Mouse (Mus musculus) liver, postnatal 0 days (tissue): ENCODE measurements around the gene Teddm3. TPM values are rescaled to one million over a fixed set of nuclear protein-coding genes. Genes with fewer than 3 reads are reported as not detected.
"Not testable (repeated sequence)": the region's sequence is repeated elsewhere in the genome, so short reads cannot be mapped to it uniquely, and the experiment has no call there.

Experiments
- ATAC-seq: fragments of 200-750 bp; cut with Nextera tagmentation; 2 replicates; pipeline ENCODE4 v1.8.0; 2017; ENCODE audit warnings: mild to moderate bottlenecking, moderate library complexity
- DNase-seq: peaks from one replicate; pipeline ENCODE4 v3.0.0-alpha.2; 2016
- H3K27ac ChIP-seq: fragments of 300-500 bp; sonication (generic); 2 replicates; pipeline ENCODE4 v1.5.1; 2014; ENCODE audit warnings: antibody characterized with exemption, moderate library complexity, mild to moderate bottlenecking, low read depth
- H3K27me3 ChIP-seq: fragments of 300-500 bp; sonication (generic); 2 replicates; pipeline ENCODE4 v1.6.1; 2014; ENCODE audit warnings: low read length, control low read depth, mixed read lengths; ENCODE audit not compliant: insufficient read depth
- H3K36me3 ChIP-seq: fragments of 300-500 bp; sonication (generic); replicated peaks from 2 replicates; pipeline ENCODE4 v1.6.1; 2014; ENCODE audit warnings: mild to moderate bottlenecking, control low read depth, low read length, moderate library complexity, mixed read lengths; ENCODE audit not compliant: insufficient read depth
- H3K4me1 ChIP-seq: fragments of 300-500 bp; sonication (generic); 2 replicates; pipeline ENCODE4 v1.6.1; 2014; ENCODE audit warnings: antibody characterized with exemption, mild to moderate bottlenecking, control low read depth; ENCODE audit not compliant: insufficient read depth
- H3K4me2 ChIP-seq: fragments of 300-500 bp; sonication (generic); 2 replicates; pipeline ENCODE4 v1.6.1; 2014; ENCODE audit warnings: low read depth, mild to moderate bottlenecking, low read length, moderate library complexity, mixed read lengths
- H3K4me3 ChIP-seq: fragments of 300-500 bp; sonication (generic); 2 replicates; pipeline ENCODE4 v1.5.1; 2014; ENCODE audit warnings: low read depth, low read length
- H3K9ac ChIP-seq: fragments of 300-500 bp; sonication (generic); replicated peaks from 2 replicates; pipeline ENCODE4 v1.6.1; 2014; ENCODE audit warnings: mild to moderate bottlenecking, moderate library complexity
- H3K9me3 ChIP-seq: fragments of 300-500 bp; sonication (generic); 2 replicates; pipeline ENCODE4 v1.6.1; 2016; ENCODE audit warnings: mild to moderate bottlenecking, control low read depth, low read length, mixed read lengths
- CTCF ChIP-seq: sonication (generic); IDR thresholded peaks from 2 replicates; pipeline ENCODE4 v1.5.1; 2016; ENCODE audit warnings: antibody characterized with exemption, low read depth
- EP300 ChIP-seq: IDR thresholded peaks from 2 replicates; pipeline ENCODE4 v1.6.1; 2016; ENCODE audit warnings: antibody characterized with exemption, low read depth, mild to moderate bottlenecking
- WGBS: fragments of 180-500 bp; shearing (Covaris S2); extraction: QIAGEN DNeasy Blood & Tissue Kit; methylation state at CpG from one replicate; pipeline ENCODE4 v1.1.7; 2014; ENCODE audit not compliant: insufficient replicate concordance; 5-methylcytosine and 5-hydroxymethylcytosine counted together
- polyA plus RNA-seq: library from polyadenylated mRNA; unstranded; fragments of >200 nt; fragmentation: Nextera tagmentation; extraction: Ambion mirVana; gene quantifications from 2 replicates; pipeline ENCODE4 v1.2.1, GENCODE M21; 2015

Gene Teddm3
- polyA plus RNA-seq = not detected in 2 replicates

GRCm38 (mm10) chr16:21153900-21154299 is at the start of gene Teddm3:
Teddm3 (minus strand) TSS chr16:21154000.
- H3K4me3 ChIP-seq, H3K27me3 ChIP-seq, H3K9ac ChIP-seq, H3K36me3 ChIP-seq, H3K9me3 ChIP-seq, DNase-seq, H3K4me2 ChIP-seq, ATAC-seq, H3K4me1 ChIP-seq, H3K27ac ChIP-seq: not testable (repeated sequence)
- WGBS = no CpG with 5 or more reads among the region's 2 CpGs

- no peaks in the 10 kb centered on the region for H3K9me3 ChIP-seq
- H3K27me3 ChIP-seq = peaks cover 41% of the 10 kb centered on the region
- H3K27ac ChIP-seq = no peak overlapping the region
- no peak overlapping the region for H3K4me3 ChIP-seq
- H3K4me2 ChIP-seq = no peak overlapping the region
- H3K9ac ChIP-seq = no peak overlapping the region
- no peak for DNase-seq
- H3K4me1 ChIP-seq = peaks cover 12% of the 10 kb centered on the region; the same call in 1 of the 2 replicates
- H3K36me3 ChIP-seq = no peaks in the 10 kb centered on the region
- no peak for ATAC-seq
- TF ChIP-seq CTCF (no peak), EP300 (no peak)
- WGBS = 66% methylated on average over 4 of the region's 4 CpGs
Measured at GRCm38 (mm10) chr16:21202731-21203130, 48.9 kb upstream of the Teddm3 start.

- DNase-seq (no peak), ATAC-seq (no peak)
- H3K9me3 ChIP-seq = no peaks in the 10 kb centered on the region
- peaks cover 9% of the 10 kb centered on the region; the same call in 1 of the 2 replicates for H3K27me3 ChIP-seq
- no peak overlapping the region for H3K9ac ChIP-seq
- H3K27ac ChIP-seq = no peak overlapping the region
- 0 out of 2 replicates have a peak, but pooled peaks cover under 1% of the 10 kb centered on the region for H3K4me1 ChIP-seq
- no peak overlapping the region for H3K4me2 ChIP-seq
- no peaks in the 10 kb centered on the region for H3K36me3 ChIP-seq
- H3K4me3 ChIP-seq = no peak overlapping the region
- 76% methylated on average over 7 of the region's 8 CpGs for WGBS
- TF ChIP-seq EP300 (no peak), CTCF (no peak)
Measured at GRCm38 (mm10) chr16:21199426-21199825, 45.6 kb upstream of the Teddm3 start.

- Histone ChIP-seq H3K4me1 (no peaks in the 10 kb centered on the region), H3K36me3 (no peaks in the 10 kb centered on the region), H3K9ac (no peak overlapping the region), H3K27me3 (0 out of 2 replicates have a peak, but pooled peaks cover 7% of the 10 kb centered on the region), H3K4me3 (no peak overlapping the region), H3K27ac (no peak overlapping the region), H3K4me2 (no peak overlapping the region), H3K9me3 (no peaks in the 10 kb centered on the region)
- WGBS = 5% methylated on average over 1 of the region's 1 CpGs
- ATAC-seq = no peak
- TF ChIP-seq EP300 (no peak), CTCF (peak; percentile 65)
- DNase-seq = no peak
Measured at GRCm38 (mm10) chr16:21198529-21198928, 44.7 kb upstream of the Teddm3 start.

- no peak for ATAC-seq
- Histone ChIP-seq H3K4me1 (no peaks in the 10 kb centered on the region), H3K27me3 (0 out of 2 replicates have a peak, but pooled peaks cover 7% of the 10 kb centered on the region), H3K9me3 (no peaks in the 10 kb centered on the region), H3K4me3 (no peak overlapping the region), H3K4me2 (no peak overlapping the region), H3K9ac (no peak overlapping the region), H3K36me3 (no peaks in the 10 kb centered on the region), H3K27ac (no peak overlapping the region)
- TF ChIP-seq CTCF (no peak), EP300 (no peak)
- DNase-seq = no peak
- WGBS = 71% methylated on average over 7 of the region's 7 CpGs
Measured at GRCm38 (mm10) chr16:21198006-21198405, 44.2 kb upstream of the Teddm3 start.

- no peak overlapping the region for H3K4me3 ChIP-seq
- H3K27ac ChIP-seq = no peak overlapping the region
- 44% methylated on average over 4 of the region's 4 CpGs for WGBS
- no peak for TF ChIP-seq CTCF
- TF ChIP-seq EP300 = no peak
- H3K4me2 ChIP-seq = no peak overlapping the region
- H3K4me1 ChIP-seq = no peaks in the 10 kb centered on the region
- H3K9me3 ChIP-seq = no peaks in the 10 kb centered on the region
- ATAC-seq (no peak), DNase-seq (no peak)
- 0 out of 2 replicates have a peak, but pooled peaks cover 7% of the 10 kb centered on the region for H3K27me3 ChIP-seq
- no peak overlapping the region for H3K9ac ChIP-seq
- H3K36me3 ChIP-seq = no peaks in the 10 kb centered on the region
Measured at GRCm38 (mm10) chr16:21197542-21197941, 43.7 kb upstream of the Teddm3 start.

GRCm38 (mm10) chr16:21196576-21196975 is 42.8 kb upstream of the Teddm3 start:
- WGBS = 76% methylated on average over 3 of the region's 3 CpGs
- no peak overlapping the region for H3K9ac ChIP-seq

More at GRCm38 (mm10) chr16:21196576-21196975, 42.8 kb upstream of the Teddm3 start:
- Histone ChIP-seq H3K4me3 (no peak overlapping the region), H3K4me2 (no peak overlapping the region), H3K27me3 (0 out of 2 replicates have a peak, but pooled peaks cover 1% of the 10 kb centered on the region), H3K4me1 (no peaks in the 10 kb centered on the region), H3K9me3 (no peaks in the 10 kb centered on the region), H3K36me3 (no peaks in the 10 kb centered on the region), H3K27ac (no peak overlapping the region)
- no peak for ATAC-seq
- TF ChIP-seq CTCF = no peak
- TF ChIP-seq EP300 = no peak
- DNase-seq = no peak
